Mouse (Mus musculus) heart, postnatal 0 days (tissue): ENCODE measurements around the gene Svs3a. TPM values are rescaled to one million over a fixed set of nuclear protein-coding genes. Genes with fewer than 3 reads are reported as not detected.
"Not testable (repeated sequence)": the region's sequence is repeated elsewhere in the genome, so short reads cannot be mapped to it uniquely, and the experiment has no call there.

Experiments
- ATAC-seq: fragments of 200-750 bp; cut with Nextera tagmentation; 2 replicates; pipeline ENCODE4 v1.8.0; 2017; ENCODE audit warnings: low read depth, moderate number of reproducible peaks, moderate library complexity; ENCODE audit not compliant: insufficient read depth
- DNase-seq: peaks from one replicate; pipeline ENCODE4 v3.0.0-alpha.2; 2016; ENCODE audit warnings: low spot score
- H3K27ac ChIP-seq: fragments of 300-500 bp; sonication (generic); 2 replicates; pipeline ENCODE4 v1.5.1; 2014; ENCODE audit warnings: low read depth, mild to moderate bottlenecking
- H3K27me3 ChIP-seq: fragments of 300-500 bp; sonication (generic); 2 replicates; pipeline ENCODE4 v1.6.1; 2014; ENCODE audit warnings: low read length, mixed read lengths; ENCODE audit not compliant: control insufficient read depth, insufficient read depth
- H3K36me3 ChIP-seq: fragments of 300-500 bp; sonication (generic); replicated peaks from 2 replicates; pipeline ENCODE4 v1.6.1; 2014; ENCODE audit warnings: low read length, mixed read lengths; ENCODE audit not compliant: control insufficient read depth, insufficient read depth
- H3K4me1 ChIP-seq: fragments of 300-500 bp; sonication (generic); 2 replicates; pipeline ENCODE4 v1.6.1; 2014; ENCODE audit warnings: antibody characterized with exemption; ENCODE audit not compliant: control insufficient read depth, insufficient read depth
- H3K4me2 ChIP-seq: fragments of 300-500 bp; sonication (generic); 2 replicates; pipeline ENCODE4 v1.6.1; 2014; ENCODE audit warnings: low read depth, mild to moderate bottlenecking, low read length, moderate library complexity
- H3K4me3 ChIP-seq: fragments of 300-500 bp; sonication (generic); 2 replicates; pipeline ENCODE4 v1.5.1; 2014; ENCODE audit warnings: low read depth, low read length
- H3K9ac ChIP-seq: fragments of 300-500 bp; sonication (generic); replicated peaks from 2 replicates; pipeline ENCODE4 v1.6.1; 2014; ENCODE audit warnings: low read depth, low read length, mixed read lengths
- H3K9me3 ChIP-seq: fragments of 300-500 bp; sonication (generic); replicated peaks from 2 replicates; pipeline ENCODE4 v1.6.1; 2016; ENCODE audit warnings: low read length; ENCODE audit not compliant: control insufficient read depth
- CTCF ChIP-seq: IDR thresholded peaks from 2 replicates; pipeline ENCODE4 v1.5.1; 2016; ENCODE audit warnings: antibody characterized with exemption, control low read depth, low read depth
- EP300 ChIP-seq: IDR thresholded peaks from 2 replicates; pipeline ENCODE4 v1.6.1; 2016; ENCODE audit warnings: antibody characterized with exemption, low read depth
- WGBS: fragments of 180-500 bp; shearing (Covaris S2); extraction: QIAGEN DNeasy Blood & Tissue Kit; methylation state at CpG from one replicate; pipeline ENCODE4 v1.1.7; 2014; 5-methylcytosine and 5-hydroxymethylcytosine counted together
- polyA plus RNA-seq: library from polyadenylated mRNA; unstranded; fragments of >200 nt; fragmentation: Nextera tagmentation; extraction: Ambion mirVana; gene quantifications from 2 replicates; pipeline ENCODE4 v1.2.1, GENCODE M21; 2015
- total RNA-seq: library from RNA; depleted of rRNA; stranded (reverse); fragments of >200 nt; gene quantifications from 2 replicates; pipeline ENCODE4 v1.2.3, GENCODE M21; 2014; ENCODE audit warnings: low replicate concordance; rRNA removed

Svs3a gene
- total RNA-seq (not detected in 2 replicates), polyA plus RNA-seq (not detected in 2 replicates)

DNA sequence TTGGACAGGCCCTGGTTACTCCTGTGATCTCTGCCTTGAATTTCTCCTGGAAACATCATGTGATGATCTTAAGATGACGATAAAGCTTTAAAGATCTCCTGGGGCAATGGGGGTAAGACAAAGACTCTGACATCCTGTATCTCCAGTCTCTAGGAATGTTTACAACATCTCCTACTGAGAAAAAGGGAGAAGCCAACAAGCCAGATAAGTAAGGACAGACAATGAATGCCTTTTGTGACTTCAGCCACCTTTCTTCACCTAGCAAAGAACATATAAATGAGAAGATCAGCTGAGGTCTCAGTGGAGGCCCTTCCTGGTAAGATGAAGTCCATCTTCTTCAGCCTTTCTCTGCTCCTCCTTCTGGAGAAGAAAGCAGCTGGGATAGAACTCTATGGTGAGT is at the start of gene Svs3a:
Gene Svs3a, plus strand, starts transcription at position 301 of the 400 bp plus-strand sequence.
- H3K4me1 ChIP-seq, H3K9ac ChIP-seq, DNase-seq, ATAC-seq, H3K4me2 ChIP-seq, H3K27ac ChIP-seq, H3K9me3 ChIP-seq, H3K36me3 ChIP-seq, H3K4me3 ChIP-seq, H3K27me3 ChIP-seq: not testable (repeated sequence)
- 63% methylated on average over 1 of the region's 1 CpGs for WGBS

DNA sequence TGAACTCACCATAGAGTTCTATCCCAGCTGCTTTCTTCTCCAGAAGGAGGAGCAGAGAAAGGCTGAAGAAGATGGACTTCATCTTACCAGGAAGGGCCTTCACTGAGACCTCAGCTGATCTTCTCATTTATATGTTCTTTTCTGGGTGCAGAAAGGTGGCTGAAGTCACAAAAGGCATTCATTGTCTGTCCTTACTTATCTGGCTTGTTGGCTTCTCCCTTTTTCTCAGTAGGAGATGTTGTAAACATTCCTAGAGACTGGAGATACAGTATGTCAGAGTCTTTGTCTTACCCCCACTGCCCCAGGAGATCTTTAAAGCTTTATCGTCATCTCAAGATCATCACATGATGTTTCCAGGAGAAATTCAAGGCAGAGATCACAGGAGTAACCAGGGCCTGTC is 32.5 kb upstream of the Svs3a start, which contains the start of gene Svs3b:
Gene Svs3b, minus strand, starts transcription at position 101 of the 400 bp plus-strand sequence.
- H3K27ac ChIP-seq, H3K27me3 ChIP-seq, H3K9me3 ChIP-seq, DNase-seq, H3K4me1 ChIP-seq, H3K36me3 ChIP-seq, H3K4me2 ChIP-seq, ATAC-seq, H3K4me3 ChIP-seq, H3K9ac ChIP-seq: not testable (repeated sequence)
- 59% methylated on average over 1 of the region's 1 CpGs for WGBS

DNA sequence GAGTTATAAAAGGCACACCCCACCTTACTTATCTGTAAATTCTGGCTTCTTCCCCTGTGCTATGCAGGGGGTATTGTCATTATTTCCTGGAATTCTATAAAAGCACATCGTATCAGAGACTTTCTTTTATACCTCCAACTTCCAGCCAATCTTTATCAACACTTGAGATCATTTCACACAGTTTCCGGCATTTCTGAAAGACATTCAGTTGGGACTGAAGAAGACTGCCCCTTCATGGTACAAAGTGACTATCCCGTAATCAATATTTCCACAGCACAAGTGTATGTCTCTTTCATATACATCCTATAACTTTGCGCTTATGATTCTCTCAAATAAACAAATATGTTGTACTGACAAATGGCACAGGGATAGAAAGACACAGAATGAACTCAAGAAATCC is 10.7 kb upstream of the Svs3a start, which contains the start of gene Svs4:
Gene Svs4, minus strand, starts transcription at position 101 of the 400 bp plus-strand sequence.
- no peaks in the 10 kb centered on the region for H3K27me3 ChIP-seq
- no peaks in the 10 kb centered on the region for H3K36me3 ChIP-seq
- no peak within 1 kb of the TSS for H3K9ac ChIP-seq
- TF ChIP-seq CTCF (no peak), EP300 (no peak)
- H3K27ac ChIP-seq: no peak within 1 kb of the TSS
- 75% methylated on average over 4 of the region's 4 CpGs for WGBS
- DNase-seq: no peak
- ATAC-seq: no peak
- no peak within 1 kb of the TSS for H3K4me3 ChIP-seq
- H3K4me2 ChIP-seq: no peak within 1 kb of the TSS
- no peaks in the 10 kb centered on the region for H3K4me1 ChIP-seq
- H3K9me3 ChIP-seq: no peaks in the 10 kb centered on the region

DNA sequence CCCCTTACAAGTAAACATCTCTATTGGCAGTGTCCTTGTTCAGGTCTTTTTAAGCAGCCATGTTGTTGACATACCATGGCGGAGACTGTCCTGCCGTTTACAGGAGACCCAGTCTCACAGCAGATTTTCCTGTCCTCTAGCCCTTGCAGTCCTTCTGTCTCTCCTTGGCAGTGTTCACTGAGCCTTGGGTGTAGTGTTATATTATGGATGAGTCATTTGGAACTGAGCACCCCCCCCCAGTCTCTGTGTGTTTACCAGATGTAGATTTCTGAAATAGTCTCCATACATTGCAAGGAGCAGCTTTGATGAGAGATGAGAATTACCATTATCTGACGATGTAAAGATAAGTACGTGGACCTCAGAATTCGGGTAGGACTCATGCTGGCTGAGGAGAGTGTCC is 23.5 kb downstream of the Svs3a start:
- DNase-seq (no peak), ATAC-seq (no peak)
- H3K9ac ChIP-seq: no peak overlapping the region
- TF ChIP-seq EP300: no peak
- TF ChIP-seq CTCF: no peak
- no peak overlapping the region for H3K27ac ChIP-seq
- no peaks in the 10 kb centered on the region for H3K36me3 ChIP-seq
- H3K4me3 ChIP-seq: no peak overlapping the region
- no peaks in the 10 kb centered on the region for H3K27me3 ChIP-seq
- H3K4me1 ChIP-seq: no peaks in the 10 kb centered on the region
- WGBS: 69% methylated on average over 5 of the region's 5 CpGs
- H3K9me3 ChIP-seq: no peaks in the 10 kb centered on the region
- H3K4me2 ChIP-seq: no peak overlapping the region

DNA sequence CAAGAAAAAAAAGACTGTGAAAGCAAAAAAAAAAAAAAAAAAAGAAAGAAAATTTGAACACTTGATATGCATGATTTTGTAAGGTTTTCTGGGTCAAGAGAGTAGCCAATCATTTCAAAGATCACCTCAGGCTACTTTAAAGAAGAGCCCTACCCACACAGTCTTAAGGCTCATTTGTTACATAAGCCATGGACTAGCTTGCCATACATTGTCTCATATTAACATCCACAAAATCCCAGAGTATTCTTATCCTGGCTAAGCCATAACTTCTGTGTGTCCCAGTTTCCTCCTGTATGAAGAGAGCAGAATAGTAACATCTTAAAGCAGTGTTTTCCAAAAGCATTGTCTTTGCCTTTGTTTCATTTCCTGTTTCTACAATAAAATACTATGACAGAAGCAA is 26.4 kb downstream of the Svs3a start:
- not testable (repeated sequence) for ATAC-seq, H3K4me2 ChIP-seq, H3K9me3 ChIP-seq, H3K4me3 ChIP-seq, H3K9ac ChIP-seq, H3K27me3 ChIP-seq, DNase-seq, H3K36me3 ChIP-seq, H3K27ac ChIP-seq, H3K4me1 ChIP-seq

DNA sequence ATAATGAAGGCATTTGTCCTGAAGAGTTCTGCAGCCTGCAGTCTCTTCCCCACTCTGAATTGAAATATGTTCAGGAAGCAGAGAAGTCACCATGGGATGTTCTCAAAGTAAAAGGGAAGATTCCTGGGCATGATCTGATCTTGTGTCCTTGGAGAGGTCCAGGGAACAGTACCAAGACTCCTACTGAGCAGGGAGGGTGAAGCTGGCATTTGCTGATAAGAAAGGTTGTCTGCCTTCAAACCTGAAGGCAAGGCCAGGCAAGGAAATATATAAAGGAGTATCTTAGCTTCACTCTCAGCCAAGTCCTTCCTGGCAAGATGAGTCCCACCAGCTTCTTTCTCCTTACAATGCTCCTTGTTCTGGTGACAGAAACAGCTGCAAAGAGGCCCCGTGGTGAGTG is 27.4 kb downstream of the Svs3a start, which contains the start of gene Svs6:
Gene Svs6, plus strand, starts transcription at position 301 of the 400 bp plus-strand sequence.
- not testable (repeated sequence) for H3K4me1 ChIP-seq, H3K36me3 ChIP-seq, ATAC-seq, H3K27ac ChIP-seq, H3K9me3 ChIP-seq, DNase-seq, H3K4me2 ChIP-seq, H3K27me3 ChIP-seq, H3K4me3 ChIP-seq, H3K9ac ChIP-seq
- 80% methylated on average over 1 of the region's 1 CpGs for WGBS
